Mouse (Mus musculus) hindbrain, embryonic 13.5 days (tissue): Measurements from ENCODE around the gene Axl. TPM values are rescaled to one million over a fixed set of nuclear protein-coding genes. Genes with fewer than 3 reads are reported as not detected.

Experiments used
- ATAC-seq: fragments of 200-750 bp; cut with Nextera tagmentation; 2 replicates; pipeline ENCODE4 v1.8.0; 2017; ENCODE audit warnings: moderate TSS enrichment; ENCODE audit not compliant: low FRiP score
- H3K27ac ChIP-seq: fragments of 300-500 bp; sonication (generic); 2 replicates; pipeline ENCODE4 v1.5.1; 2015; ENCODE audit warnings: inconsistent platforms, mild to moderate bottlenecking, moderate library complexity
- H3K27me3 ChIP-seq: fragments of 300-500 bp; sonication (generic); 2 replicates; pipeline ENCODE4 v1.6.1; 2015; ENCODE audit warnings: mild to moderate bottlenecking, inconsistent platforms
- H3K36me3 ChIP-seq: fragments of 300-500 bp; sonication (generic); 2 replicates; pipeline ENCODE4 v1.6.1; 2015; ENCODE audit warnings: mild to moderate bottlenecking, inconsistent platforms
- H3K4me1 ChIP-seq: fragments of 300-500 bp; sonication (generic); replicated peaks from 2 replicates; pipeline ENCODE4 v1.6.1; 2015; ENCODE audit warnings: inconsistent platforms
- H3K4me2 ChIP-seq: fragments of 300-500 bp; sonication (generic); 2 replicates; pipeline ENCODE4 v1.6.1; 2015; ENCODE audit warnings: inconsistent platforms, mild to moderate bottlenecking, moderate library complexity
- H3K4me3 ChIP-seq: fragments of 300-500 bp; sonication (generic); 2 replicates; pipeline ENCODE4 v1.5.1; 2015; ENCODE audit warnings: mild to moderate bottlenecking, inconsistent platforms
- H3K9ac ChIP-seq: fragments of 300-500 bp; sonication (generic); 2 replicates; pipeline ENCODE4 v1.6.1; 2015; ENCODE audit warnings: mild to moderate bottlenecking, inconsistent platforms
- H3K9me3 ChIP-seq: fragments of 300-500 bp; sonication (generic); 2 replicates; pipeline ENCODE4 v1.6.1; 2016; ENCODE audit warnings: inconsistent platforms
- WGBS: fragments of 180-500 bp; shearing (Covaris S2); methylation state at CpG from one replicate; pipeline ENCODE4 v1.1.7; 2015; 5-methylcytosine and 5-hydroxymethylcytosine counted together
- polyA plus RNA-seq: library from polyadenylated mRNA; unstranded; fragments of >200 nt; fragmentation: Nextera tagmentation; extraction: Ambion mirVana; gene quantifications from 2 replicates; pipeline ENCODE4 v1.2.1, GENCODE M21; 2015

Gene Axl
- polyA plus RNA-seq, 1 experiment from 2014 or later, result 21.9 TPM

- H3K4me2 ChIP-seq, result peak overlapping the region; percentile 63; the same call in 1 of the 2 replicates
- 25% methylated on average over 3 of the region's 3 CpGs for WGBS
- peaks cover 19% of the 10 kb centered on the region for H3K4me1 ChIP-seq
- no peak overlapping the region for H3K27ac ChIP-seq
- H3K9ac ChIP-seq, result no peak overlapping the region; the same call in 1 of the 2 replicates
- no peaks in the 10 kb centered on the region for H3K36me3 ChIP-seq
- H3K9me3 ChIP-seq, result no peaks in the 10 kb centered on the region
- H3K4me3 ChIP-seq, result peak overlapping the region; percentile 42; the same call in 1 of the 2 replicates
- no peaks in the 10 kb centered on the region for H3K27me3 ChIP-seq
- no peak for ATAC-seq
These were observed 580 bp upstream of the Axl start for GRCm38 (mm10) chr7:25789129-25789440.

GRCm38 (mm10) chr7:25787456-25788219, 867 bp downstream of the Axl start:
- H3K9me3 ChIP-seq, result no peaks in the 10 kb centered on the region
- H3K4me2 ChIP-seq, result peak overlapping the region; percentile 63
- peak overlapping the region; percentile 42 for H3K4me3 ChIP-seq
- peak overlapping the region; percentile 66 for H3K9ac ChIP-seq
- H3K4me1 ChIP-seq, result peaks cover 19% of the 10 kb centered on the region
- H3K27me3 ChIP-seq, result no peaks in the 10 kb centered on the region
- WGBS, result 23% methylated on average over 9 of the region's 9 CpGs
- ATAC-seq, result peak; percentile 36; the same call in 1 of the 2 replicates
- no peak overlapping the region for H3K27ac ChIP-seq
- no peaks in the 10 kb centered on the region for H3K36me3 ChIP-seq

- peaks cover 23% of the 10 kb centered on the region for H3K4me1 ChIP-seq
- H3K4me3 ChIP-seq, result peak overlapping the region; percentile 42; the same call in 1 of the 2 replicates
- WGBS, result 76% methylated on average over 4 of the region's 4 CpGs
- no peak overlapping the region for H3K27ac ChIP-seq
- ATAC-seq, result no peak
- no peak overlapping the region for H3K9ac ChIP-seq
- H3K27me3 ChIP-seq, result no peaks in the 10 kb centered on the region
- H3K4me2 ChIP-seq, result peak overlapping the region; percentile 63
- no peaks in the 10 kb centered on the region for H3K9me3 ChIP-seq
- H3K36me3 ChIP-seq, result no peaks in the 10 kb centered on the region
These were observed 1.5 kb downstream of the Axl start for GRCm38 (mm10) chr7:25786974-25787373.

GRCm38 (mm10) chr7:25785752-25786151, 2.8 kb downstream of the Axl start:
- no peak for ATAC-seq
- 83% methylated on average over 4 of the region's 4 CpGs for WGBS
- no peak overlapping the region for H3K9ac ChIP-seq
- H3K4me3 ChIP-seq, result no peak overlapping the region
- no peaks in the 10 kb centered on the region for H3K9me3 ChIP-seq
- no peak overlapping the region for H3K27ac ChIP-seq
- no peaks in the 10 kb centered on the region for H3K27me3 ChIP-seq
- H3K36me3 ChIP-seq, result no peaks in the 10 kb centered on the region
- peaks cover 33% of the 10 kb centered on the region for H3K4me1 ChIP-seq
- no peak overlapping the region for H3K4me2 ChIP-seq

- Histone ChIP-seq H3K4me3 (no peak overlapping the region), H3K36me3 (no peaks in the 10 kb centered on the region), H3K9ac (no peak overlapping the region), H3K27me3 (no peaks in the 10 kb centered on the region), H3K4me2 (no peak overlapping the region), H3K9me3 (no peaks in the 10 kb centered on the region), H3K4me1 (peaks cover 33% of the 10 kb centered on the region), H3K27ac (no peak overlapping the region)
- 40% methylated on average over 1 of the region's 1 CpGs for WGBS
- ATAC-seq, result no peak
These were observed 3.7 kb downstream of the Axl start for GRCm38 (mm10) chr7:25784808-25785207.

GRCm38 (mm10) chr7:25783746-25784145, 4.8 kb downstream of the Axl start:
- Histone ChIP-seq H3K27ac (no peak overlapping the region), H3K9me3 (no peaks in the 10 kb centered on the region), H3K4me1 (peaks cover 32% of the 10 kb centered on the region), H3K4me3 (no peak overlapping the region), H3K9ac (no peak overlapping the region), H3K4me2 (no peak overlapping the region), H3K27me3 (no peaks in the 10 kb centered on the region), H3K36me3 (no peaks in the 10 kb centered on the region)
- ATAC-seq, result no peak
- WGBS, result 68% methylated on average over 8 of the region's 8 CpGs

GRCm38 (mm10) chr7:25782744-25783143, 5.8 kb downstream of the Axl start:
- no peaks in the 10 kb centered on the region for H3K36me3 ChIP-seq
- WGBS, result 87% methylated on average over 6 of the region's 6 CpGs
- no peak for ATAC-seq

GRCm38 (mm10) chr7:25781937-25782610, 6.4 kb downstream of the Axl start:
- Histone ChIP-seq H3K27me3 (no peaks in the 10 kb centered on the region), H3K4me1 (peaks cover 15% of the 10 kb centered on the region), H3K27ac (peak overlapping the region; percentile 12; the same call in 1 of the 2 replicates), H3K4me3 (peak overlapping the region; percentile 39), H3K4me2 (peak overlapping the region; percentile 66), H3K36me3 (no peaks in the 10 kb centered on the region), H3K9ac (peak overlapping the region; percentile 66), H3K9me3 (no peaks in the 10 kb centered on the region)
- peak; percentile 66 for ATAC-seq
- WGBS, result 56% methylated on average over 11 of the region's 11 CpGs

More at GRCm38 (mm10) chr7:25782744-25783143, 5.8 kb downstream of the Axl start:
- no peaks in the 10 kb centered on the region for H3K9me3 ChIP-seq
- no peak overlapping the region for H3K27ac ChIP-seq
- no peak overlapping the region for H3K4me2 ChIP-seq
- no peak overlapping the region for H3K9ac ChIP-seq
- peaks cover 22% of the 10 kb centered on the region for H3K4me1 ChIP-seq
- H3K4me3 ChIP-seq, result no peak overlapping the region
- no peaks in the 10 kb centered on the region for H3K27me3 ChIP-seq

- peak overlapping the region; percentile 12; the same call in 1 of the 2 replicates for H3K27ac ChIP-seq
- H3K4me3 ChIP-seq, result peak overlapping the region; percentile 39
- 13% methylated on average over 28 of the region's 33 CpGs for WGBS
- H3K36me3 ChIP-seq, result no peaks in the 10 kb centered on the region
- peak overlapping the region; percentile 66 for H3K4me2 ChIP-seq
- H3K9ac ChIP-seq, result peak overlapping the region; percentile 66
- H3K9me3 ChIP-seq, result no peaks in the 10 kb centered on the region
- H3K27me3 ChIP-seq, result no peaks in the 10 kb centered on the region
- peaks cover 14% of the 10 kb centered on the region for H3K4me1 ChIP-seq
- peak; percentile 67 for ATAC-seq
These were observed 7.1 kb downstream of the Axl start for GRCm38 (mm10) chr7:25781321-25781936.

GRCm38 (mm10) chr7:25780753-25781152, 7.8 kb downstream of the Axl start:
- no peaks in the 10 kb centered on the region for H3K27me3 ChIP-seq
- 43% methylated on average over 4 of the region's 4 CpGs for whole genome bisulfite sequencing
- H3K27ac ChIP-seq, result no peak overlapping the region
- H3K9ac ChIP-seq, result no peak overlapping the region; the same call in 1 of the 2 replicates
- H3K4me2 ChIP-seq, result no peak overlapping the region
- H3K4me1 ChIP-seq, result peaks cover 14% of the 10 kb centered on the region
- ATAC-seq, result no peak
- no peak overlapping the region for H3K4me3 ChIP-seq
- no peaks in the 10 kb centered on the region for H3K9me3 ChIP-seq
- H3K36me3 ChIP-seq, result no peaks in the 10 kb centered on the region

- WGBS, result 92% methylated on average over 5 of the region's 5 CpGs
- ATAC-seq, result no peak
- Histone ChIP-seq H3K27me3 (no peaks in the 10 kb centered on the region), H3K4me2 (no peak overlapping the region), H3K4me3 (no peak overlapping the region), H3K9ac (no peak overlapping the region), H3K27ac (no peak overlapping the region), H3K4me1 (peaks cover 14% of the 10 kb centered on the region), H3K9me3 (no peaks in the 10 kb centered on the region), H3K36me3 (no peaks in the 10 kb centered on the region)
These were observed 8.5 kb downstream of the Axl start for GRCm38 (mm10) chr7:25780021-25780420.

- no peak overlapping the region for H3K4me3 ChIP-seq
- WGBS, result 86% methylated on average over 5 of the region's 5 CpGs
- no peak for ATAC-seq
- H3K4me2 ChIP-seq, result no peak overlapping the region
- no peak overlapping the region for H3K27ac ChIP-seq
- no peaks in the 10 kb centered on the region for H3K27me3 ChIP-seq
- H3K9me3 ChIP-seq, result no peaks in the 10 kb centered on the region
- H3K9ac ChIP-seq, result no peak overlapping the region
- peaks cover 13% of the 10 kb centered on the region; the same call in 1 of the 2 replicates for H3K36me3 ChIP-seq
- H3K4me1 ChIP-seq, result no peaks in the 10 kb centered on the region
These were observed 20.3 kb downstream of the Axl start for GRCm38 (mm10) chr7:25768229-25768628.
